Mouse (Mus musculus) brain, embryonic 14.5 days (tissue): ENCODE data around the gene Spata13.

Experiments used
- CTCF ChIP-seq: fragments of 200-500 bp; IDR thresholded peaks from 2 replicates; pipeline ENCODE4 v1.5.1; 2012; ENCODE audit warnings: inconsistent platforms, mild to moderate bottlenecking, moderate library complexity, borderline replicate concordance; ENCODE audit not compliant: insufficient read depth, insufficient read length; ENCODE audit errors: extremely low read depth
- POLR2A ChIP-seq: fragments of 200-500 bp; IDR thresholded peaks from 2 replicates; pipeline ENCODE4 v1.6.1; 2012; ENCODE audit warnings: mild to moderate bottlenecking, inconsistent platforms, borderline replicate concordance; ENCODE audit not compliant: poor library complexity, insufficient read depth, insufficient read length, severe bottlenecking; ENCODE audit errors: extremely low read depth

DNA sequence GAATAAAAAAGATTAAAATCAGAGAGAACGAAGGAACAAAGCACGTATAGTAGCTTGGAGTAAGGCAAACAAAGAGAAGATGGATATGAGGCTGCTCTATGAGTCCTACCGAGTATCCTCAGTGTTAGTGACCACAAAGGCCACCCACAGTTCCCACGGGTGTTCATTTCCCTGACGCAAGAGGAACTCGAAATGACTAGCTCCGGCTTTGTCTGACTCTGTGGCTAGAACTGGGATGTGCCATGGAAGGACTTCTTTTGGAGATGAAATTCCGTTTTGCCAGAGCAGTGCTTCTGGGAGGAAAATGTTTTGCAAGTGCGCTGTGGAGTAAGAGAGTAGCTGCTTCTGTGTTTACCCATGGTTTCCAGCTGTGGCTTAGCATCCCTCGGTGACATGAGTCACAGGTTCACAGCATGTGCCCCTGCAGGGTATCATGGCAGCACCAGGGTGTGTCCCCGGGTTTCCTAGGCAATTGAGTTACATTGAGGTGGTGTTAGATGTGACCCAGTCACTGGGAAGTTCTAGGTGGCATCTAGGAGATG is 78.6 kb downstream of the Spata13 start:
- TF ChIP-seq CTCF = no peak
- TF ChIP-seq POLR2A = no peak
